Mouse (Mus musculus): ENCODE results near the gene Gpr137c. TPM values are rescaled to one million over a fixed set of nuclear protein-coding genes. Genes with fewer than 3 reads are reported as not detected.

Gpr137c gene
- polyA plus RNA-seq (2014; fragmentation: Illumina TruSeq; extraction: RNeasy Lipid Tissue Mini Kit (QIAGEN cat#74804); ENCODE audit: low read depth, low replicate concordance): 0.32 TPM

DNA sequence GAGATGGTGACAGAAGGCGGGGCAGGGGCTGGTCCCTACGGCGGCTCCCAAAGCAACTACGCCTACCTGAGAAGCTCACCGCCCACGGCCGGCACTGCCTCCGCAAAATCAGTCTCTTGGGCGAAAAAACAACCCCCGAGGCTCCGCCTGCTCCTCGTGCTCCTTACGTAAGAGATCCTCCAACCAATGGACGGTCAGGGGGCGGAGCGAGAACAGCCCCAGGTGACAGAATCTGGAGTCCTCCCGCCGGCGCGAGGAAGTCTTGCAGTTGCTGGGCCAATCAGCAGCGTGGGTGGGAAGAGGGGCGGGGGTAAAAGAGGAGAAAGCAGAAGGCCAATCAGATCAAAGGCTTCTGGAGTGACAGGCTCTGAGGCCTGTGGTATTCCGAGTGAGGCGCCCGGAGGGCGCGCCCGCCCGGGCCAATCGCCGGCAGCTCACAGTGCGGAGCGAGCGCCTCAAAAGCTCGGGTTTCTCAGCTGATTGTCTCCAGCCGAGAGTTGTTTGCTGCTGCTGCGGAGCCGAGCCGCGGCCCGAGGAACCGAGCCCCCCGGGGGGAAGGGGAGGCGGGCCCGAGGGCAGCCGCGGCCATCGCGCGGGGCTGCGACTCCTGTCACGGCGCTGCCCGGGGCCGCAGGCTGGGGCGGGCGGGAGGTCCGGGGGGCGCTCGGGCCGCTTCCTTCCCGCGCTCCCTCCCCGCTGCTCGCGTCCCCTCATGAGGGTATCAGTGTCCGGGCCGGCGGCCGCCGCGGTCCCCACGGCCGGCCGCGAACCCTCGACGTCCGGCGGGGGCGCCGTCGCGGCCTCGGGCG lies at the start of gene Gpr137c:
TSS of gene Gpr137c (plus strand) at position 437 of the 809 bp plus-strand sequence.

DNA sequence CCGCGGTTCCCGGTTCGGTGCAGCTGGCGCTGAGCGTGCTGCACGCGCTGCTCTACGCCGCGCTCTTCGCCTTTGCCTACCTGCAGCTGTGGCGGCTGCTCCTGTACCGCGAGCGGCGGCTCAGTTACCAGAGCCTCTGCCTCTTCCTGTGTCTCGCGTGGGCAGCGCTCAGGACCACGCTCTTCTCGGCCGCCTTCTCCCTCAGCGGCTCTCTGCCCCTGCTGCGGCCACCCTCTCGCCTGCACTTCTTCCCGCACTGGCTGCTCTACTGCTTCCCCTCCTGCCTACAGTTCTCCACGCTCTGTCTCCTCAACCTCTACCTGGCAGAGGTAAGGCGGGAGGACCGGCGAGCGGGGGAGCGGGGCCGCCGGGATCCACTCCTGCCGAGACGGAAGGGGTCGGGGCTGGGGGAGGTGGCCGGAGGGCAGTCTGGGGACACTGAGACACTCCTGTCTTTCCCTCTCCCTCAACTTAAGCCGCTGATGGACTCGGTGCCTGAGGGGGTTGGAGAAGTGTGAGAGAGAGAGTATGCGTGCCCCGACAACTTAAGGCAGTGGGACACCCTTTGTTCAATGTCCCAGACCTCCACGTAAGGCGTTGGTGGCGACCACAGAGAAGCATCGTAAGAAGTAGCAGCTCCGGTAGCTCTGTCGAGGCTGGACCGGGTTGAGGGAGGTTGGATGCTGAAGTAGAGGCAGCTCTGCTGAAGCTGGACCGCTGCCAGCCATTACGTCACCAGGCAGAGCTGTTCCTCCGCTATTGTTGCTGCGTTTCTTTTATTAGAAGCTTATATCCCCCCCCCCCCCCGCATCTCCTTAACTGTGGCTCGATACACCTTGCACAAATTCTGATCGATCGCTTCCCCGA lies 806 bp downstream of the Gpr137c start, which contains the start of gene Txndc16:
TSS of gene Txndc16 (minus strand) at position 239 of the 867 bp plus-strand sequence.

DNA sequence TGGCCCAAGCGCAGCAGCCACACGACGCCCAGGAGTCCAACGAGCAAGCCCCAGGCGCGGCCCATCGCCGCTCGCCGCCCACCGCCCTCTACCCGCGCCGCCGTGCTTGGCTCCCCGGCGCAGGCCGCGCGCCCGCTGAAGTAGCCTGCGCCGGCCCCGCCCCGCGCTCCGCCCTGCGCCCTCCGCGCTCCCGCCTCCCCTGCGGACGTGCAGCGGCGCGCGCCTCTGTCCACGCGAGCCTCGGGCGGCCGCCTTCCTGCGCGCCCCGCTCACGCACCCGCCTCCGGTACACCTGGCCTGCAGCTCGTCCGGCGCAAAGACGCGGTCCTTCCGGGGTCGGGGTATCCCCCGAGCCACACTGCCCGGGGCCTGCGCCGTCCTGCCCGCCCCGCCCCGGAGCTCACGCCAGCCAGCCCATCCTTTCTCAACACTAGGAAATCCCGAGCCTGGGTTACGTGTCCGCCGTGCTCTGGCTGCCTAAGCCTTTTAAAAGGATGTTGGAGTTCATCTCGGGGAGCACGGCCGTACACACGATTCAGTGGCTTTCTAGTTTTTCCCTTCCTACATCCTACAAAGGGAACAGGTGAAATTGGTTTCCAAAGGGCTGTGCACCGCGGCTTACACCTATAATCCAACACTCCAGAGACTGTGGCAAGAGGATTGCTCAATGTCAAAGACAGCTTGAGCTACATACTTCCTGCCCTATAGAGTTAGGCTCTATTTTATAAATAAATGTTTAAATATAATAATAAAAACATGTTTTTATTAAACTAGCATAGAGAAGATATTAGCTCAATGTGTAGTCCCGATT lies 99.1 kb downstream of the Gpr137c start, which contains the start of gene Ero1l:
TSS of gene Ero1l (minus strand) at position 346 of the 811 bp plus-strand sequence.

DNA sequence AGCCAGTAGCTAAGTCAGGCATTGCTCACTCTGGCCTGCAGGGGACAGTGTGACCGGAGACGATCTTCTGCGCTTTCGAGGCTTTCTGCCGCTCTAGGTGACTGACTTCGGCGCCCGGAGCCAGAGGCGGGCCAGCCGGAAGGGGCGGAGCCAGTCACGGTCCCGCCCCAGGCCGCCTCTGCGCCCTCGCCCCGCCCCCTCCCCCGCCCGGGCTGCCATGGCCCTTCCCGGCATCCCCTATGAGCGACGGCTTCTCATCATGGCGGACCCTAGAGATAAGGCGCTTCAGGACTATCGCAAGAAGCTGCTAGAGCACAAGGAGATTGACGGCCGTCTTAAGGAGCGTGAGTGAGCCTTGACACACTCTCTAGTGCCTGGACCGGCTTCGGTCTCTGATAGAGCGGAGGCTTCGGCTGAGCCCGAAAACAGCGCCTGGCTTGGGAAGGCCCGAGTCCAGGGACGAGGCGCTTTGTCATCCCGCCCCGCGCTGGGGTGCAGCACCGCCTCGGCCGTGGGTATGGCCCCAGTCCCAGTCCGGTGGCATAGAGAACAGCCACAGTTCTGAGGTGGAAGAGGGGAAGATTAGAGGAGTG lies 110.2 kb downstream of the Gpr137c start, which contains the start of gene Psmc6:
TSS of gene Psmc6 (plus strand) at position 200 of the 593 bp plus-strand sequence.

Other genes starting within 250 kb of the Gpr137c start
- gene Ptger2, start 231.5 kb upstream of the Gpr137c start, polyA plus RNA-seq (2014; fragmentation: Illumina TruSeq; extraction: RNeasy Lipid Tissue Mini Kit (QIAGEN cat#74804); ENCODE audit: low read depth, low replicate concordance): 0.93 TPM
- 7.3 TPM for gene Txndc16, start 611 bp downstream of the Gpr137c start, polyA plus RNA-seq (2014; fragmentation: Illumina TruSeq; extraction: RNeasy Lipid Tissue Mini Kit (QIAGEN cat#74804); ENCODE audit: low read depth, low replicate concordance)
- gene Ero1l, start 99.1 kb downstream of the Gpr137c start, polyA plus RNA-seq (2014; fragmentation: Illumina TruSeq; extraction: RNeasy Lipid Tissue Mini Kit (QIAGEN cat#74804); ENCODE audit: low read depth, low replicate concordance): 32.1 TPM
- gene Psmc6, start 110.1 kb downstream of the Gpr137c start, polyA plus RNA-seq (2014; fragmentation: Illumina TruSeq; extraction: RNeasy Lipid Tissue Mini Kit (QIAGEN cat#74804); ENCODE audit: low read depth, low replicate concordance): 399 TPM
- 18.7 TPM for gene Styx, start 131.4 kb downstream of the Gpr137c start, polyA plus RNA-seq (2014; fragmentation: Illumina TruSeq; extraction: RNeasy Lipid Tissue Mini Kit (QIAGEN cat#74804); ENCODE audit: low read depth, low replicate concordance)
- 280 TPM for gene Gnpnat1, start 185.2 kb downstream of the Gpr137c start, polyA plus RNA-seq (2014; fragmentation: Illumina TruSeq; extraction: RNeasy Lipid Tissue Mini Kit (QIAGEN cat#74804); ENCODE audit: low read depth, low replicate concordance)